Mouse (Mus musculus) thymus, postnatal 0 days (tissue): ENCODE data around the gene Picalm. TPM values are rescaled to one million over a fixed set of nuclear protein-coding genes. Genes with fewer than 3 reads are reported as not detected.

Experiments
- DNase-seq: peaks from one replicate; pipeline ENCODE4 v3.0.0-alpha.2; 2015; ENCODE audit warnings: low spot score
- polyA plus RNA-seq: library from polyadenylated mRNA; unstranded; fragments of >200 nt; fragmentation: Nextera tagmentation; extraction: Ambion mirVana; gene quantifications from 2 replicates; pipeline ENCODE4 v1.2.1, GENCODE M21; 2015

Picalm gene
- polyA plus RNA-seq, 1 experiment from 2014 or later = 38.3 TPM

DNA sequence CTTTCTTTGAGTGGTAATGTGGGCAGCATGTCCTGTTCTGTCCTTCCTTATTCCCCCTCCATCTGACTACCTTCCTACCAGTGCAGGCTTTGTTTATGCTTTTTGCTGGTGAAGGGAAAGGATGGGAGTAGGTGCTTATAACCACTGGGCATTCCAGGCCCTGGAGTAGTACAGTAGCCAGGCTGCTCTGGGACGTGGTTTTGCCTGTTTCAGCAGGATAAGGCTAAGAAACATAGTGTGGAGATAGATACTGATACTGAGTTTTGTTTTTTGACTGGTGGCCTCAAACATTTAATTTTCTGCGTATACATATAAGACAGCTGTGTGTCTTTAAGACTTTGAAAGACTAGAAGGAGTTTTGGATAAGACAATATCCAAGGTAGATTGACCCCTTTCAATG is 73.9 kb downstream of the Picalm start:
- DNase-seq = no peak

DNA sequence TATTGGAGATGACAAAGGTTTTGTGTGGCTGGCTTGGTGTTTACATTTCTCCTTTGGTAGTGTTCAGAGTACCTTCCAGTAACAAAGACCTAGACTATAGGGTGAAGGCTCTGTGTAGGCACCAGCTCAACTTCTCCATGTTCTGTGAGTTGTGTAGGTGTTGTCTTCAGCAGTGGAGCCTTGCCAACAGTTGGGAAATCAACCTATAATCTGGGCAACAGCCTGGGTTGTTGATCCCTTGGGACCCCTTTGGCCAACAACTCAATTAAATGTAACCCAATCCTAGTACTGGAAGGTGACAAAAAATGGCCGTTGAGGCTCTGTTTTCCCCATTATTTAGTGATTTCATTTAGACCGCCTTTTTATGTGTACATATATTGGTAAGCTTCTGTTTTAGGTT is 80.1 kb downstream of the Picalm start:
- DNase-seq = no peak

DNA sequence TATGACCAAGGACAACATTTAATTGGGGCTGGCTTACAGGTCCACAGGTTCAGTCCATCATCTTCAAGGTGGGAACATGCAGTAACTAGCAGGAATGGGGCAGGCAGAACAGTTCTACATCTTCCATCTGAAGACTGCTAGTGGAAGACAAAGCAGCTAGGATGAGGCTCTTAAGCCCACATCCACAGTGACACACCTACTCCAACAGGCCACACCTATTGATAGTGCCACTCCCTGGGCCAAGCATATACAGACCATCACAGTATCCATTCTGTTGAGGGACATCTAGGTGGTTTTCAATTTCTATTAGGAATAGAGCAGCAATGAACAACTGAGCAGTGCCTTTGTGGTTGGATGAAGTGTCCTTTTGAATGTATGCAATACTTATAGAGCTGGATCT is 80.9 kb downstream of the Picalm start:
- no peak for DNase-seq

DNA sequence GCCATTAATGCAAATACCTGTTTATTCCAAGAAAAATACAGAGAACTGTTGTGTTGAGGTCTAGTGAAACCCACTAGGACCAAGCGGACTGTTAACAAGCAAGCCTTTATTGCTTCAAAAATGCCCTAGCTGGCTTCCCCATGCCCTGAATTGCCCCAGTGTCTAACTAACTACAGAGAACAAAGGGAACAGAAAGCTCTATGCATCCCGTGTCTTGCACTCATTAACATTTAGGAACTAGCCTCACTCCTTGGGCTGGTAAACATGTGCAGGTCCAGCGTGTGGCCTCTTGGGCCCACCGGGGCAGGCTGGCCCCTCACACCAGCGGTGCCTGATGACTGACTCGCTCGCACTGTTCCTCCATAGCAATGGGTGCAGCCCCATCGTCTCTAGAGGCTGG is 86.5 kb downstream of the Picalm start:
- no peak for DNase-seq

DNA sequence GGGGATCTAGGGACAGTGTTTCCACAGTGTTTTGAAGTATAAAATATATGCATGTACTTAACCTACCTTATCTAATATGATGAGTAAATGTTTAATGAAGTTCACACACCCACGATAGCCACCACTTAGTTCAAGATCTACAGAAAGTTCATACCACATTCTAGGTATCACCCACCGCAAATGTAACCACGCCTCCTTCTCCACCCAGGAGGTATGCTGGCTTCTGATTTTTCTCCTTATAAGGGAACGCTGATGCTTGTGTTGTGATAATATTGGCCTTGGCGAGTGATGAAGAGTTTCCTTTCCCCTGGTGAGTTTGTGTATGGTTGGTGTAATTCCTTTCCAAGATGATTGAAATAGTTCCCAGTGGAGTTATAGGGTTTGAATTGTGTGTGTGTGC is 88.1 kb downstream of the Picalm start:
- no peak for DNase-seq

DNA sequence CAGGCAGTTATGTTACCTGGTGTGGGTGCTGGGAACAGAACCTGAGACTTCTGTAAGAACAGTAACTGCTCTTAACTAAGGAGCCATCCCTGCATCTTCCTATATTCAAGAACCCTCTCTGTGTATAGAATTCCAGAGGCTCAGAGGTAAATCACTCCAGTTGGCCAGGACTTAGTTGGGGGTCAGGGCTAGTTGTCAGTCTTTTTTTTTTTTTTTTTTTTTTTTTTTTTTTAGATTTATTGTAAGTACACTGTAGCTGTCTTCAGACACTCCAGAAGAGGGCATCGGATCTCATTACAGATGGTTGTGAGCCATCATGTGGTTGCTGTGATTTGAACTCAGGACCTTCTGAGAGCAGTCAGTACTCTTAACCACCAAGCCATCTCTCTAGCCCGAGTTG is 91.5 kb downstream of the Picalm start:
- no peak for DNase-seq

DNA sequence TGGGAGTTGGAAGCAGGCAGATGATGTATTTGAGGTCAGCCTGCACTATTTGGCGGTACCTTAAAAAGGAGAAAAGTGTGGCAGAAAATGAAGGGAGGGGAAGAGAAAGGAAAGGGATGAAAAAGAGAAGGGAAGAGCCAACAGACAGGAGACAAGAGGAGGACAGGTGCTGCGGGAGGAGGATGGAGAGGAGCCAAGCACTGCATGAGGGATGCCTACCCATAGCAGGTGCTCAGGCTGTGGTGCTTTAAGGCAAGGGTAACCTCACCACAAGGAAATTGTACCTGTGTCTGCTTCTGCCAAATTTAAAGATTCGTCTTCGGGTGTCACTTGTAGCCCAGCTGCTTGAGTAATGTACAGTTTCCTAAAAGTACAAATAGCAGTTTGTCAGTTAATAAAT is 98.1 kb downstream of the Picalm start:
- DNase-seq = no peak

DNA sequence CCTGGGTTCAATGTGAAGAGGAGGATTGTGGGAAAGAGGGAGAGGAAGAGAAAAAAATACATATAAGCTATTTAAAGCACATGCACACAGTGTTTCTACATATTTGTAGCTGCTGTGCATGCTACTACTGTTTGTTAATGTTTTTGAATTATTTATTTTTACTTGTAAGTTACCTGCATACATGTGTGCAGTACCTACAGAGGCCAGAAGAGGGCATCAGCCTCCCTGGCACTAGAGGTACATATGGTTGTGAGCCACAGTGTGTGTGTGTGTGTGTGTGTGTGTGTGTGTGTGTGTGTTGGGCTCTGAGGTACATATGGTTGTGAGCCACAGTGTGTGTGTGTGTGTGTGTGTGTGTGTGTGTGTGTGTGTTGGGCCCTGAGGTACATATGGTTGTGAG is 98.9 kb downstream of the Picalm start:
- DNase-seq = peak; percentile 29

DNA sequence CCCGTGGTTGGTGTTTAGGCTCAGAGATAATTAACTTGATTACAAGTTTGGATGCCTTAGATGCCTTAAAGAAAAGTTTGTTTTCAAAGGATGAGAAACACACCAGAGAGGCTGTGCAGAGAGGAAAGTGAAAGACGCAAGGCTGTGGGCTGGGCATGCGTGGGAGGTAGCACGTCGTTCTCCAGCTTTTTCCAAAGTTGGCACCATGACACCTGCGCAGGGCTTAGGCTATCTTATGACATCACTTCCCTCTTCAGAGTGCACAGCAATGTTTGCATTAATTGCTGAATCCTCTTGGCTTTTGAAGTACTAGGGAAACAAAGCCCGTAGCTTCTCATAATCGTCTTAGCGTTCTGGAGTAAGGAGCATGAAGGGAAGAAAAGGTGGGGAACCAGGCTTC is 101.4 kb downstream of the Picalm start:
- DNase-seq = no peak

DNA sequence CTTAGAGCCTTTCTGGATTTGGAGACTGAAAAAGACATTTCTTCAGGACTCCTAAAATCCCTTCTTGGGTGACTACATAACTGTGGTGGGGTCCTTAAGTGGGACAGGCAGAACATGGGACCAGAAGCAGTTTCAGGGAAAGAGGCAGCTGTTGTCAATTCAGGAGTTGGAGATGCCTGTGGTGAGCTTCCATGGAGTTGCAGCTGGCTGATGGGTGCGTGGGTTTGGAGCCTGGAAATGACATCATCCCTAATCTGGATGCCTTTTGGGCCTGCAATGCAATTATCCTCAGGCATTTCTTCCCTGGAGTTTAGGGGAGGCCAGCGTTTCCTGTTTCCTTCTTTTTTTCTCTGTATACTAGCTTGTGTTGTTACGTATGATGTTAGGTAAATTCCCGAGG is 103.9 kb downstream of the Picalm start:
- no peak for DNase-seq

DNA sequence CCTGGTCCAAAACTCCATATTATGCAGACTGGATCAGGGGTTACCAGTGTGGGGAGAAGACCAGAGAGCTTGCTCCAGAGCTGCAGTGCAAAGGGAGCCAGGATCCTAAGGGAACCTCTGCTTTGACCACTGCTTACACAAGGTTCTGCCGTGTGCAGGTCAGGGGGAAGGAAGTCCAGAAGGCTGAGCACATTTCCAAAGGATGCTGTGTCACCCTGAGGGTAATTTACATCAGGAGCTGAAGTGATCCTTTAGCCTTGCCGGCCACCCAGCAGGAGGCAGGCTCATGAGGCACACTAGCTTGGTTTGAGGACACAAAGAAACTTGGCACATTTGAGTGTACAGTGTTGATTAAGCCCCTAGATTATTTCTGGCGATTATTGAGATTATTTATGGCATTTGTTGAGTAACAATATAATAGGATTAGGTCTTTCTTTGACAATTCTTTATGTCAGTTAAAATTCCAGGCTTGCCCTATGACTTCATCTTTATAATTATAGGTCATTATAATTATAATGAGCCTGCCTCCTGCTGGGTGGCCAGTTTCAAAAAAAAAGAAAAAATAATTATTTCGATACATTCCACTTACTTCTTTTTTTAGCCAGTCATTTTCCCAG is 106.4 kb downstream of the Picalm start:
- DNase-seq = no peak

DNA sequence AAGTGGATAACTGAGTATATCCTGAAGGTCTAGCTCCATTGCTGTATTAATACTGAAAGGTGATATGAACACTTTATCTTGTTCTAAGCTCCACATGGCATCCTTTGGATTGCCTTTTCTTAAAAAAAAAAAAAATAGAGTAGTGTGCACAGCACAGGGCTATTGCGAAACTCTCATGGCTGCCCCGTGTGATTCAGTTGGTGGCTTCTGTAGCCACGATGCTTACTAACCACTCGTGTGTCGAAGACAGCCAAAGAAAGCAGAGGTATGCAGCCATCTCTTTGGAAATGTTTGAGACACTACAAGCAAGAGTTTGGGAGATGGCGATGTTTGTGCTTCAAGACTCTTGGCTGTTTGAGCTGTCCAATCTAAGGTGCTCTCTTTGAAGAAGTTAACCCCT is 113.1 kb downstream of the Picalm start:
- no peak for DNase-seq

DNA sequence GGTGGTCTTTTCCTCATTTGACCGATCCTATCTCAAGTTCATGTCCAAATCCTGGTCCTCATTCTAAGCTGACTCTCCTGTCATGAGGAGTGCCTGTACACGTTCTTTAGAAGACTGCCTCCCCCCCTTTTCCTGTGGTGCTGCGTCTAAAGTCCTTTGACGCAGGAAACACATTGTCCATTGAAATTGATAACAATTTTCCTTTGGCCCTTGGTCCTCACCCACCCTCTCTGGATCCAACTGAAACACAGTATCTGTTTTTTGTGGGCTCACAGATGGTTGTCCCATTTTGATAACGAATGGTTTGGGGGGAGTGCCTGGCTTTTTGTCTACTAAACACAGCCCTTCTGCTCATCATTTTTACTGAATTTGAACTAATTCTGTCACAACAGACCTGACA is 113.6 kb downstream of the Picalm start:
- no peak for DNase-seq

DNA sequence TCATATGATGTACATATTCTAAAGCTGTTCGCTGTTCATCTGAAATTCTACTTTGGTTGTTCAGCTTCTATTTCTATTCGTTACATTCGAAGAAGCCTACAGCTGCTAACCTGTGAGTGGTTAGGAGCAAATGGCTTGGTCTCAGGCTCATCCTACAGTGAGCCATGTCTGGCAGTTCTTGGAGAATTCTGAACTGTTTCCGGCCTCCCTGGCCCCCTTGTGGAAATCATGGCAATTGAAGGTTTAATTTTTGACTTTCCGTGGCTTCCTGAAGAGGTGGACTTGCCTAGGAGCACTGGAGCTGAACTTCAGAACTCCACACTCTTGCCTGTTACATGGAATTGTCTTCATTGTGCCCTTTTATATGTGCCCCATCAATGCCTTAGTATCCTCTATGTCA is 122.9 kb downstream of the Picalm start:
- no peak for DNase-seq

DNA sequence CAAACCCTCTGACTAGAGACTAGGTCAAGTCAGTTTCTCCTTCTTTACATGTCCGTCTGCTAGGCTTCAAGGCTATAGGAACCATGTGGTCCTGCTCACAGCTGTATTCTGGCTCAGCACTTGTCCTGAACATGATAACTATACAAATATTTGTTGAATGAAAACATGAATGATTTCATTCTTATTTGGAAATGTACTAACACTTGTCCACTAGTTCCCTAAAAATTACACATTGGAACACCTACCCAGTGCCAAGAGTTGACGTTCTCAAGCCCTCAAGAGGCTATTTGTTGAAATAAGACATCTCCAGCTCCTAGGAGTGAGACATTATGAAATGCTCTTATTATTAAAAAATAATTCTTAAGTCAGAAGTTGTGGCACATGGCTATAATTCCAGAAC is 128.7 kb downstream of the Picalm start:
- no peak for DNase-seq

DNA sequence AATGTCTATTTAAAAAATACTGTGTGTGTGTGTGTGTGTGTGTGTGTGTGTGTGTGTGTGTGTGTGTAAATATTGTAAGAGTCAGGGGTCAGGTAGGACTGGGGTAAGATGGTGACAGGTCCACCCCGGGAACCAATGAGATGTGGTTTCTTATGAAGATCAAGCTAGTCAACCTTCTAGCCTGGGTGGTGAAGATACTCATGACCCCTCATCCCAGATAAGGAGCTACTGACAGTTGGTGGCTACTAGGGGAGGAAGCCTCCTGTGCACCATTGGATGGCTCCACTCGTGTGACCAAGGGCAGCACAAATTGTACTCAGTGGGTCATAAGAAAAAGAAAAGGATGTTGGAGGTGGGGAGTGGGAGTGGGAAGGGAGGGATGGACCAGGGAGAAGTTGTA is 129.9 kb downstream of the Picalm start:
- no peak for DNase-seq

DNA sequence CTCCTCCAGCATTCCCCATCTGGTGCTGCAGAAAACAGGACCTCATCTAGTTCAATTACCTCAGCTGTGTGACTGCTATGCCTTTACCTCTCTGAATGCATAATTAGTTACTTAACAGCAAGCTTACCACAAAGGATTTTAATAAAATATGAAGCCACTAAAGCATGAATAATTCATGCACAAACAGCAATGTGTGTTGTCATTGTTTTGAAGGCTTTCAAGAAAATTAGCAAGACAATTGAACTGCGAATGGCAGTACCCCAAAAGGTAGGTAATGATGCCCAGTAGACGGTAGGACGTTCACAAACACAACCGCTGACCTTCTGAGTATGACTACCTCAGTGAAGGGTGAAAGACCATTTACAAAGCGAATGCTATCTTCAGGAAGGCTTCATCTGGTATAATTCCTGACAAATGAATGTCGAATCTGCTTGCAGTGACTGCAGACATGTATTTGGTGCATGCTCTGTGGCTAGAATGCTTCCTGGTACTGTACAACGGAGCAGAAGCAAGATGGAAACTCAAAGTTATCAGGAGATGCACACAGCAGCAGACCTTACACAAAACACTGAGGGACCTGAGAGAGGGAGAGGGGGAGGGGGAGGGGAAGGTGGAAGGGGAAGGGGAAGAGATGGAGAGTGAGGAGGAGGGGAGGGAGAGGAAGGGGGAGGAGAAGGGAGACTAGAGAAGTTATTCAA is 132.0 kb downstream of the Picalm start:
- DNase-seq = no peak

Other genes with a start within 250 kb of the Picalm start
- 0.09 TPM in 2 replicates for gene Ccdc81, start 226.6 kb upstream of the Picalm start, polyA plus RNA-seq
- gene Hikeshi, start 189.0 kb upstream of the Picalm start, polyA plus RNA-seq = 152 and 183 TPM in 2 replicates
- gene Eed, start 149.2 kb upstream of the Picalm start, polyA plus RNA-seq = 70.3 and 75.3 TPM in 2 replicates
- gene Ccdc83, start 135.6 kb downstream of the Picalm start, polyA plus RNA-seq = not detected in 2 replicates
- gene Sytl2, start 172.0 kb downstream of the Picalm start, polyA plus RNA-seq = 6.1 and 6.8 TPM in 2 replicates